Mouse (Mus musculus) yolk sac, embryonic 10.5 days (tissue): ENCODE results near the gene Jph3.

Source experiments
- DNase-seq: peaks from one replicate; pipeline ENCODE4 v3.0.0-alpha.2; 2017; ENCODE audit warnings: low spot score

Jph3 gene

DNA sequence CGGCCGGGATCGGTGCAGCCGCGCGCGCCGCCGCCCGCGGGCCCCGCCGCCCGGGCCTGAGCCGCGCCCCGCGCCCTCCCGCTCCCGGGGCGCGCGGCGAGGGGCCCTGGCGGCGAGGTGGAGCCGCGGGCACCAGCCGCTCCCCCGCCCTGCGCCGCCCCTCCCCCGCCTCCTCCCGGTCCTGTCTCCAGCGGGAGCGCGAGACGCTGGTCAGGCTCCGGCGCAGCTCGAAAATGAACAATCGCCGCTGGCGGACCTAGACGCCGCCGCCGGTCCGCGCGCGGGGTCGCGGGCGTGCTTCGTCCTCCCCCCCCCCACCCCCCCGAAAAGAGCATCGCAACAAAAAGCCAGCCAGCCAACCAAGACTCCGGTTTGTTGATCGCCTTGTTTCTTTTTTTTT lies 747 bp downstream of the Jph3 start:
- DNase-seq, result no peak

DNA sequence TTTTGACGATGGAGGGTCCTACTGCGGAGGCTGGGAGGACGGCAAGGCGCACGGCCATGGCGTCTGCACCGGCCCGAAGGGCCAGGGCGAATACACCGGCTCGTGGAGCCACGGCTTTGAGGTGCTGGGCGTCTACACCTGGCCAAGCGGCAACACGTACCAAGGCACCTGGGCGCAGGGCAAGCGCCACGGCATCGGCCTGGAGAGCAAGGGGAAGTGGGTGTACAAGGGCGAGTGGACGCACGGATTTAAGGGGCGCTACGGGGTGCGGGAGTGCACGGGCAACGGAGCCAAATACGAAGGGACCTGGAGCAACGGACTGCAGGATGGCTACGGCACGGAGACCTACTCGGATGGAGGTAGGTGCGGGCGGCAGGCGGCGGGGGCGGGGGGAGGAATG lies 1.2 kb downstream of the Jph3 start:
- DNase-seq, result no peak

DNA sequence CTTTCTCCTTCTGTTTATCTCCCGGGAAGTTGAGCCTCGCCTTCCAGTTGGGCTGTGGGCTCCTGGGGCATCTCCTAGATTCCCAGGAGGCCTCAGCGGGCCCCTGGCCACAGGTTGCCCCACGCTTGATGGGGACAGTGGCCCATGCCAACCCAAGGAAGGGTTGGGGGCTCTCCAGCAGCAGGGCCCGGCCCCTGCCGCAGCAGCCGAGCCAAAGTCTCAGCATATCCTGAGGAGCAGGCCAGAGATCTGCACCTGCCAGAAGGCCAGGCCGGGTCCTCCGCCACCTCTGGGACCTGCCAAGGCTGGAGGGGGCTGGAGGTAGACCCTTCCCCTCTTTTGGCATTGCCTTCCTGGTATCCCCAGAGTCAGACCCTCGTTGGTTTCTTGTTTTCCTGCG lies 1.6 kb downstream of the Jph3 start:
- no peak for DNase-seq

DNA sequence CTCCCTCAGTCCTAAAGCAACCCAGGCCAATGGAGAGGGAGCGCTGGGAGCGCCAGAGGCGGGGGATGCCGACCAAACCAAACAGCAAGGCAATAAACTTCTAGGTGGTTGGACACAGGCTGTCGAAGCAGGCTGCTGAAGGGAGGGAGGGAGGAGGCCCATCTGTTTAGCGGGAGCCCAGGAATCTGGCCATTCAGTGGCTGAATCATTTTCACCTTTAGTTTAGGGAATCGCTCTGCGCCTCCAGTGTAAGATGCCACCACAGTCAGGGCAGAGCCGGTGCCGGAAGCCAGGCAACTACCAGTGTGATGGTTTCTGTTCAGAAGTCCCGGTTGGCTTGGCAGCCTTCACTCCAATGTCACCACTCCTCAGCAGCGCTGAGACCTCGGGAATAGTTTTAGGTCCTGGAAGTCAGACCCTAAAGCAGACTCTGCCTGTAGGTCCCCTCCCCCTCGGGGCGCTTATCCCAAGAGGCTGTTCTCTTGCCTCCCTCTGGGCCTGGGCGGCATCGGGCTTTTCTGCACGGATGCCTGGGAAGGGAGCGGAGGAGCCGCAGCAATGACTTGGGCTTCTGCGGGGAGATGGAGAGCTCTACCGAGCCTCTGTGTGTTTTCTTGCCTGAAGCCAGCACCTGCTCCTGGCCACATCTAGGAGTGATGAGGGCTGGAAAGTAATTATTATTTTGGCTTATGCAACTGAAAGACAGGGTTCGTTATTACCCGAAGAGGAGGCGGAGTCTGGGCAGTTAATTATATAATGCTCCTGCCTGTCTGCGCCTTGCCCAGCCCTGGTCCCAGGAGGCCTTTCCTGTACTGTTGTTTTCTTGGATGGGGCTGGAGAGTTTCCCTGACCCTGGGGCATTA lies 2.3 kb downstream of the Jph3 start:
- DNase-seq, result no peak

- DNase-seq, result no peak
These were observed 2.9 kb downstream of the Jph3 start for GRCm38 (mm10) chr8:121732334-121732665.

DNA sequence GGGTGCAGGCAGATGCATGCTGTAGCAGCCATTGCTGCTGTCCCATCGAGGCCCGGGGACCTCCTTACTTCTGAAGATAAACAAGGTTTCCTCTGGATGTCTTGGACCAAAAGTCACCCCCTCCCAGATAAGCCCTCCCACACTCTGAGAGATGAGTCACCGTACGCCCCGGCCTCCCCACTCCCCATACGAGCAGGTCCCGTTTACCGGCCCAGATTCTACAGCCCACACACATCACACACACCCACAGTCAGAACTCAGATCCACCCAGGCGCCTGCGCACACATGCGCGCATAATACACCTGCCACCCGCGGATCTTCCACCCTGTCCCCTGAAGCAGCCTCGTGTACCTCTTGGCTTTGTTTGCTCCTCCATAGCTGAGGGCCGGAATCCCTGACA lies 4.8 kb downstream of the Jph3 start:
- no peak for DNase-seq

- peak; percentile 47 for DNase-seq
These were observed 6.8 kb downstream of the Jph3 start for GRCm38 (mm10) chr8:121736236-121736635.

GRCm38 (mm10) chr8:121740721-121741120 lies 11.3 kb downstream of the Jph3 start:
- no peak for DNase-seq

- no peak for DNase-seq
These were observed 20.1 kb downstream of the Jph3 start for GRCm38 (mm10) chr8:121749501-121749900.

DNA sequence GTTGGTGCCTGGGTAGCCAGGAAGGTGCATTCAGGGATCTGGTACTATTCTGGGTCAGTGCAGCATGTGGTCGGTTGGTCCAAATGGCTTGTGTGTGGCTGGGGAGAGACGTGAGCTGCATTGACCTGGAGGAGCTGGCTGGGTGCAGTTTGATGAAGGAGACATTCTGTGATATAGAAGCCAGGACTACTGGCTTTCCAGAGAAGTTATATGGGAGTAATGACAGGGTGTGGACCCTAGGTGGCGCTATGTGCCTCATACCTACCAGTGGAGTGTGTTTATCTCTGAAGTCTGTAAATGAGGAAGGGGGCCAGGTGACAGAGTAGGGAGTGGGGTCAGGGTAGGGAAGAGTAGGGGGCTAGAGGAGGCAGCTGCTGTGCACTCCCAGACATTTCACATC lies 21.1 kb downstream of the Jph3 start:
- no peak for DNase-seq

DNA sequence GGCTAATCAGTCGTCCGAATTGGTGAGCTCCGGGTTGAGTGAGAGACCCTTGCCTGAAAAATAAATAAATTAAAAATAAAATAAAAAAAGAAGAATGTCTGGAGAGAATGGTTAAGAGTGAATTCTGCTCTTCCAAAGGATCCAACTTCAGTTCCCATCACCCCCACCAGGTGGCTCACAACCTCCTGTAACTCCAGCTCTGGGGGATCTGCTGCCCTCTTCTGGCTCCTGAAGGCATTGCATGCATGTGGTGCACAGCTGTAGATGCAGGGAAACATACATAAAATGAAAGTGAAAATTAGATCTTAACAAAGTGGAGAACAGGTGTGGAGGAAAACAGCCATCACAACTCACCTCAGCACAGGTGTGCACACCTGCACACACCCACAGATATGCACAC lies 22.0 kb downstream of the Jph3 start:
- no peak for DNase-seq

- DNase-seq, result no peak
These were observed 29.0 kb downstream of the Jph3 start for GRCm38 (mm10) chr8:121758470-121758869.

- no peak for DNase-seq
These were observed 31.1 kb downstream of the Jph3 start for GRCm38 (mm10) chr8:121760484-121760883.

DNA sequence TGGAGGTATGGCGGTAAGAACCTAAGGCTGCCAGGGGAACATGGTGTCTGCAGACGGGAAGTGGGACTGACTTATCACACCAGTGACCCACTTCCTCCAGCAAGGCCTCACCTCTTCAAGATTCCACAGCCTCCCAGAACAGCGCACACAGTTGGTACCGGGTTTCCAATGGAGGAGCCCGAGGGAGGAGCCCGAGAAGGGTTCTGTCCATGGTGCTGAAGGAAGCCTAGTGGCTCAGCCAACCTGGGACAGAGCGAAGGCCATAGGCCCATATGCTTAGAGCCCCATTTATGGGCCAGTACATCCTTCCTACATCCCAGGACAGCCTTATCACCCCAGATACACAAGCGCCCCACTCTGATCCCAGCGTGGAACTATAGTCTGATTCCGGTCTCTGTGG lies 32.1 kb downstream of the Jph3 start:
- peak; percentile 57 for DNase-seq

DNA sequence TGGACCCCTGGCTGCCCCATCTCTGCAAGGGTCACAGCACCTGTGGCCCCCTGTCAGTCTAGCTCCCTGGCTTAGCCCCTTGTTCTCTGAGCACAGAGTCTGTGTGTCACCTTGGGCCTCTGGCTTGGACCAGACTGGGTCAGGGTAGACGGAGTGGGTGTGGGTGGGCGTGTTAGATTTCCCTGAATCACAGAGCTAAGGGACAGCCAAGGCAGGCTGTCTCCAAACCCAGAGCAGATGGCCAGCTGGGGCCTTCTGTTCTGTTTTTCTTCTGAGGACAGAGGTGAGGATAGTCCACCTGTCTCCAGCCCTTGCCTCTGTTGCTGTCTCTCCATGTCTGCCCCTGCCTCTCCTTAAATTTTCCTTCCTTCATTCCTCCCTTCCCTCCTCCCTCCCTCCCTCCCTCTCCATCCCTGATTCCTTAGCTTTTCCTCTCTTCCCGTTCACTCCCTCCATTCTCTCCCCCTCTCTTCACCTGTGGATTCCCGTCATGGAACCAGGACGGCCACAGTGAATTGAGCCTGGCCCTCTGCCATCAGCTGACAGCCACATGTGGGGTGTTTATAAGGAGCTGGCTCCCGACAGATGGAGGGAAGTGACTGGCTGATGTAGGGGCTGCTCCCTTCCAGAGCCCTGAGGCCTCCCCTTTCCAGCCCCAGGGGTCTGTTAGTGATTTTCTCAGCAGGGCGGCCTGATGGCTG lies 33.7 kb downstream of the Jph3 start:
- DNase-seq, result no peak

- no peak for DNase-seq
These were observed 34.2 kb downstream of the Jph3 start for GRCm38 (mm10) chr8:121763700-121764013.

GRCm38 (mm10) chr8:121765594-121766138 lies 36.2 kb downstream of the Jph3 start:
- DNase-seq, result no peak

- no peak for DNase-seq
These were observed 39.7 kb downstream of the Jph3 start for GRCm38 (mm10) chr8:121769095-121769494.

DNA sequence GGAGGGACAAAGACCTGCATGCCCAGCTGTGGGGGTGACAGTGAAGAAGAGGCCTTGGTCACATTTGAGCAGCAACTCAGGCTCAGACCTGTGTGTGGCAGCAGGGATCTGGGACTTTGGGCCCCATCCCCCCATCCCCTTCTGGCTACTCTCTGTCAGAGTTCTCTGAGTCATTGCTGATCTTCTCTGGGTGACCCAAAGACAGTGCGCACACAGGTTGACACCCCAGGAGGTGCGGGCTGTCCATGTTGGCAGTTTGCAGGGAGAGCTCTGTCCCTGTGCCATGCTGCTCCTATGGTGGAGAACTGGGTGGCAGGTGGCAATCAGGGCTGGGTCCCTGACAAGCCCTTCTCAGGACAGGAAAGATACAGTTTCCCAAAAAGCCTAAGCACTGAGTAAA lies 40.2 kb downstream of the Jph3 start:
- DNase-seq, result no peak

- no peak for DNase-seq
These were observed 41.7 kb downstream of the Jph3 start for GRCm38 (mm10) chr8:121770845-121771752.

DNA sequence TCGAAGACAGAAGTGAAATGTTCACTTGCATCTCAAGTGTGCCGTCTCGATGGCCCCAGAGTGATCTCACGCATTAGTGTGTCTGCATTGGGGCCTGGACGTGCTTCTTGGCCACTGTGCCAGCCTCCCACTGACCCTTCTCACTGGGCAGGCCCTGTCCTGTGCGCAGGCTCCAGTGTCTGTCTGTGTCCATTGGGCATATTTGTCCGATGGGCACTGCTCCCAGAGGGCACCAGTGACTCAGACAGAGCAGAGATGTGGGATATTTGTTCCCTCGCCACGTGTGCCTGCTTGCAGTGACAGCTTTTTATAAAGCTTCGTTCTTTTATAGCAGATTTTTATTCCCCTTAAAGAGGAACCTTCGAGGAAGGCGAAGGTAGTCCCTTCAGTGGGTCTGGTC lies 44.5 kb downstream of the Jph3 start:
- DNase-seq, result no peak

DNA sequence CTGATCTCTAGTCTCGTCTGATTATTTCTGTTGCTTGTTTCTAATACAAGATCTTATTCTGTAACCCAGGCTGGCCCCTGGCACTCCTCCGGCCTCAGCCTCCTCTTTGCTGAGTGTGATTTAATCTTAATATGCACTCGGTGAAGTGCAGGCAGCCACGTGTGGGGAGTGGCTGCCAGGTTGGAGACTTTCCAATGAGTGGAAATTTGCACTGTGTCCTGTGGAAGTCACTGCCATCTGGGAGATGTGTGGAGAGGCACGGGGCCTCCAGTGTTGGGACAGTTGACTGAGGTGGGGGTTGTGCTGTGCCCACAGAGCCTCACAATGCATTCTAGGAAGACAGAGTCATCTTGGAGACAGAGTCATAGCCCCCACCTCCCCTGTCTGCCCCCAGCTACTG lies 53.1 kb downstream of the Jph3 start:
- no peak for DNase-seq

DNA sequence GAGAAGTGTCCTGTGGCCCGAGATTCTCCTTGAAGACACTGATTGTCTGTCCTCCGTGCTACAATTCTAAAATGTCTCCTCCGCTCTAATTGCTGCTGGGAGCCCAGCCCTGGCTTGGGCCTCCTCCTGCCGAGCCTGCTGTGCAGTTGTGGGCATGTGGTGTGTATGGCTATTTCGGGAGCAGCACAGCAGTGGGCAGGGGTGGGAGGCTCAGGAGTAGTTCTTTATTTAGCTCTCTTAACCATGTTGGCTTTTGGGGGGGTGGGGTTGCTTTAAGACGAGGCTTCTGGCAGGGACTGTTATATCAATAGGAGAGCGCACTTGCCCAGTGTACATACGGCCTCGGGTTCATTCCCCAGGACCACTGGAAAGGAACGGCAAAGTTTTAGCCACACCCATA lies 57.1 kb downstream of the Jph3 start:
- DNase-seq, result no peak
